Mouse (Mus musculus) limb, embryonic 11.5 days (tissue): ENCODE data around the gene CT030661.1. TPM values are rescaled to one million over a fixed set of nuclear protein-coding genes. Genes with fewer than 3 reads are reported as not detected.
A peak's percentile ranks its signal among the peaks of the same experiment; 100 is the strongest.
"Not testable (repeated sequence)": the region's sequence is repeated elsewhere in the genome, so short reads cannot be mapped to it uniquely, and the experiment has no call there.

Experiments
- ATAC-seq: fragments of 200-750 bp; cut with Nextera tagmentation; 2 replicates; pipeline ENCODE4 v1.8.0; 2017; ENCODE audit warnings: low read depth; ENCODE audit not compliant: insufficient number of reproducible peaks, low FRiP score, low TSS enrichment
- DNase-seq: peaks from one replicate; pipeline ENCODE4 v3.0.0-alpha.2; 2015; ENCODE audit warnings: low spot score
- H3K27ac ChIP-seq: fragments of 300-500 bp; sonication (generic); replicated peaks from 2 replicates; pipeline ENCODE4 v1.5.1; 2014; ENCODE audit warnings: low read depth, mild to moderate bottlenecking, low read length
- H3K27me3 ChIP-seq: fragments of 300-500 bp; sonication (generic); 2 replicates; pipeline ENCODE4 v1.6.1; 2014; ENCODE audit warnings: mild to moderate bottlenecking, low read length, mixed read lengths; ENCODE audit not compliant: control insufficient read depth, insufficient read depth
- H3K36me3 ChIP-seq: fragments of 300-500 bp; sonication (generic); 2 replicates; pipeline ENCODE4 v1.6.1; 2014; ENCODE audit warnings: mild to moderate bottlenecking, low read length, moderate library complexity, mixed read lengths; ENCODE audit not compliant: control insufficient read depth, insufficient read depth
- H3K4me1 ChIP-seq: fragments of 300-500 bp; sonication (generic); 2 replicates; pipeline ENCODE4 v1.6.1; 2014; ENCODE audit warnings: low read length, mixed read lengths; ENCODE audit not compliant: control insufficient read depth, insufficient read depth
- H3K4me2 ChIP-seq: fragments of 300-500 bp; sonication (generic); 2 replicates; pipeline ENCODE4 v1.6.1; 2014; ENCODE audit warnings: low read depth, mild to moderate bottlenecking, moderate library complexity; ENCODE audit not compliant: severe bottlenecking
- H3K4me3 ChIP-seq: fragments of 300-500 bp; sonication (generic); 2 replicates; pipeline ENCODE4 v1.5.1; 2014; ENCODE audit warnings: low read depth, low read length
- H3K9ac ChIP-seq: fragments of 300-500 bp; sonication (generic); 2 replicates; pipeline ENCODE4 v1.6.1; 2014; ENCODE audit warnings: mild to moderate bottlenecking, low read length
- H3K9me3 ChIP-seq: fragments of 300-500 bp; sonication (generic); 2 replicates; pipeline ENCODE4 v1.6.1; 2016; ENCODE audit warnings: low read length; ENCODE audit not compliant: control insufficient read depth
- WGBS: fragments of 180-500 bp; shearing (Covaris S2); extraction: QIAGEN DNeasy Blood & Tissue Kit; methylation state at CpG from one replicate; pipeline ENCODE4 v1.1.7; 2014; 5-methylcytosine and 5-hydroxymethylcytosine counted together
- polyA plus RNA-seq: library from polyadenylated mRNA; unstranded; fragments of >200 nt; fragmentation: Nextera tagmentation; extraction: Ambion mirVana; gene quantifications from 2 replicates; pipeline ENCODE4 v1.2.1, GENCODE M21; 2014

Gene CT030661.1
- 12.2 and 13.1 TPM in 2 replicates for polyA plus RNA-seq

GRCm38 (mm10) chr17:22314730-22315226, at the start of gene CT030661.1:
Gene CT030661.1, minus strand, starts transcription at chr17:22314837.
- Histone ChIP-seq H3K9ac (peak within 1 kb of the TSS; percentile 57), H3K4me3 (peak within 1 kb of the TSS; percentile 52), H3K4me2 (peak within 1 kb of the TSS; percentile 34)
- DNase-seq (peak; percentile 85), ATAC-seq (peak; percentile 99)
- not testable (repeated sequence) for H3K9me3 ChIP-seq, H3K27ac ChIP-seq, H3K4me1 ChIP-seq, H3K27me3 ChIP-seq, H3K36me3 ChIP-seq
- 0% methylated on average over 20 of the region's 20 CpGs for WGBS

GRCm38 (mm10) chr17:22363895-22364294, 49.3 kb upstream of the CT030661.1 start:
- no peak overlapping the region for H3K4me2 ChIP-seq
- H3K4me3 ChIP-seq: no peak overlapping the region
- H3K9me3 ChIP-seq: no peaks in the 10 kb centered on the region; the same call in 1 of the 2 replicates
- WGBS: 92% methylated on average over 3 of the region's 3 CpGs
- DNase-seq: no peak
- no peak overlapping the region for H3K27ac ChIP-seq
- no peaks in the 10 kb centered on the region for H3K4me1 ChIP-seq
- no peaks in the 10 kb centered on the region for H3K27me3 ChIP-seq
- ATAC-seq: no peak
- no peaks in the 10 kb centered on the region for H3K36me3 ChIP-seq
- no peak overlapping the region for H3K9ac ChIP-seq

GRCm38 (mm10) chr17:22361101-22361781, 46.6 kb upstream of the CT030661.1 start, which contains the start of the genes Zfp944 and Zfp758:
Gene Zfp944, minus strand, starts transcription at chr17:22361400.
Gene Zfp758, plus strand, starts transcription at chr17:22361453.
- not testable (repeated sequence) for H3K36me3 ChIP-seq, H3K27me3 ChIP-seq, H3K4me1 ChIP-seq, H3K9me3 ChIP-seq, H3K27ac ChIP-seq
- Histone ChIP-seq H3K4me2 (peak within 1 kb of the TSS; percentile 41), H3K9ac (peak within 1 kb of the TSS; percentile 58), H3K4me3 (peak within 1 kb of the TSS; percentile 53)
- DNase-seq (peak; percentile 68), ATAC-seq (peak; percentile 98)
- WGBS: under 1% methylated on average over 27 of the region's 43 CpGs

- H3K27me3 ChIP-seq: no peaks in the 10 kb centered on the region
- peak overlapping the region; percentile 53 for H3K4me3 ChIP-seq
- H3K9ac ChIP-seq: peak overlapping the region; percentile 50
- 24% methylated on average over 5 of the region's 5 CpGs for WGBS
- H3K9me3 ChIP-seq: no peaks in the 10 kb centered on the region; the same call in 1 of the 2 replicates
- no peak overlapping the region for H3K27ac ChIP-seq
- no peak for ATAC-seq
- H3K36me3 ChIP-seq: no peaks in the 10 kb centered on the region
- H3K4me2 ChIP-seq: peak overlapping the region; percentile 41
- no peak for DNase-seq
- H3K4me1 ChIP-seq: no peaks in the 10 kb centered on the region
Measured at GRCm38 (mm10) chr17:22360572-22360971, 45.9 kb upstream of the CT030661.1 start.

GRCm38 (mm10) chr17:22352794-22353193, 38.2 kb upstream of the CT030661.1 start:
- no peaks in the 10 kb centered on the region for H3K4me1 ChIP-seq
- no peaks in the 10 kb centered on the region; the same call in 1 of the 2 replicates for H3K36me3 ChIP-seq
- ATAC-seq (no peak), DNase-seq (peak; percentile 44)
- no peaks in the 10 kb centered on the region for H3K9me3 ChIP-seq
- H3K9ac ChIP-seq: no peak overlapping the region
- no peak overlapping the region for H3K4me2 ChIP-seq
- H3K27ac ChIP-seq: no peak overlapping the region
- no peak overlapping the region for H3K4me3 ChIP-seq
- no peaks in the 10 kb centered on the region for H3K27me3 ChIP-seq

- not testable (repeated sequence) for DNase-seq, H3K27ac ChIP-seq, H3K9me3 ChIP-seq, H3K27me3 ChIP-seq, H3K4me1 ChIP-seq, H3K36me3 ChIP-seq, H3K9ac ChIP-seq
- H3K4me3 ChIP-seq: peak overlapping the region; percentile 52
- peak overlapping the region; percentile 32; the same call in 1 of the 2 replicates for H3K4me2 ChIP-seq
- WGBS: 13% methylated on average over 2 of the region's 2 CpGs
- peak; percentile 9; the same call in 1 of the 2 replicates for ATAC-seq
Measured at GRCm38 (mm10) chr17:22315247-22315646, 610 bp upstream of the CT030661.1 start.

GRCm38 (mm10) chr17:22314219-22314618, 418 bp downstream of the CT030661.1 start:
- not testable (repeated sequence) for DNase-seq, H3K27ac ChIP-seq, H3K9me3 ChIP-seq, H3K27me3 ChIP-seq, H3K36me3 ChIP-seq, H3K4me1 ChIP-seq
- Histone ChIP-seq H3K4me3 (peak overlapping the region; percentile 52), H3K4me2 (peak overlapping the region; percentile 34), H3K9ac (peak overlapping the region; percentile 57)
- ATAC-seq: peak; percentile 33; the same call in 1 of the 2 replicates
- 5% methylated on average over 3 of the region's 3 CpGs for WGBS
